Mouse (Mus musculus) kidney, adult 9 months (tissue): ENCODE measurements around the gene Gm21921.
"Not testable (repeated sequence)": the region's sequence is repeated elsewhere in the genome, so short reads cannot be mapped to it uniquely, and the experiment has no call there.

ENCODE experiments used
- DNase-seq: peaks from one replicate; pipeline ENCODE4 v3.0.0; 2022

Gene Gm21921

DNA sequence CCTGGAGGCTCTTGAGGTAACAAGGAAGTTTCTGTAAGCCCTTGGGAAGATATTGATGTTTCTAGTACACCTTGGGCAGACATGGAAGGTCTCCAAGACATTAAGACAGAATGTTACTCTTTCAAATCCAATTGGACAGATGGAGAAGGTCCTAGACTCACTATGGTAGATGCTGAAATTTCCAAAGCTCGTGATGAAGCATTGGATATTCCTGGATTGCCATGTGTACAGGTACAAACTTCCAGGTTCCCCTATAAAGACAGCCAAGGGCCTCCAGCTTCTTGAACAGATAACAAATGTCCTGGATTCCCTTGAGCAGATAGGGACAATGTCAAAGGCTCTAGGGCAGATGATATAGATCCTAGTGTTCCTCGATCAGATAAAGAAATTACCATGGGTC, at the start of gene Gm21921:
Gene Gm21921, minus strand, starts transcription at position 101 of the 400 bp plus-strand sequence.
- not testable (repeated sequence) for DNase-seq
